Mouse (Mus musculus): Measurements from ENCODE around the gene Sftpd.

The Sftpd gene

GRCm38 (mm10) chr14:41185059-41185821 is at the start of gene Sftpd:
Gene Sftpd, minus strand, starts transcription at chr14:41185149.
- DNase-seq: no peak

- no peak for DNase-seq
Observed at GRCm38 (mm10) chr14:41198037-41198730, 13.2 kb upstream of the Sftpd start.

GRCm38 (mm10) chr14:41189496-41189895 is 4.5 kb upstream of the Sftpd start:
- DNase-seq: no peak

GRCm38 (mm10) chr14:41174802-41175201 is 10.1 kb downstream of the Sftpd start:
- no peak for DNase-seq

- DNase-seq: no peak
Observed at GRCm38 (mm10) chr14:41170514-41170913, 14.4 kb downstream of the Sftpd start.

- no peak for DNase-seq
Observed at GRCm38 (mm10) chr14:41168567-41168966, 16.4 kb downstream of the Sftpd start.

- no peak for DNase-seq
Observed at GRCm38 (mm10) chr14:41167278-41167677, 17.7 kb downstream of the Sftpd start.

- peak; percentile 28 for DNase-seq
Observed at GRCm38 (mm10) chr14:41162663-41163062, 22.3 kb downstream of the Sftpd start.

GRCm38 (mm10) chr14:41160743-41161142 is 24.2 kb downstream of the Sftpd start:
- no peak for DNase-seq

- DNase-seq: no peak
Observed at GRCm38 (mm10) chr14:41160076-41160475, 24.9 kb downstream of the Sftpd start.

- DNase-seq: no peak
Observed at GRCm38 (mm10) chr14:41151220-41151898, 33.6 kb downstream of the Sftpd start, which contains the start of gene Mbl1. Gene Mbl1, plus strand, starts transcription at chr14:41151458.

- DNase-seq: no peak
Observed at GRCm38 (mm10) chr14:41147356-41147755, 37.6 kb downstream of the Sftpd start.

- DNase-seq: no peak
Observed at GRCm38 (mm10) chr14:41146922-41147321, 38.0 kb downstream of the Sftpd start.

GRCm38 (mm10) chr14:41146035-41146434 is 38.9 kb downstream of the Sftpd start:
- no peak for DNase-seq

GRCm38 (mm10) chr14:41140686-41141085 is 44.3 kb downstream of the Sftpd start:
- DNase-seq: no peak

GRCm38 (mm10) chr14:41137006-41137405 is 47.9 kb downstream of the Sftpd start:
- DNase-seq: no peak

GRCm38 (mm10) chr14:41131540-41131939 is 53.4 kb downstream of the Sftpd start, which contains the start of gene Sftpa1:
Gene Sftpa1, plus strand, starts transcription at chr14:41131782.
- no peak for DNase-seq

- peak; percentile 29 for DNase-seq
Observed at GRCm38 (mm10) chr14:41127997-41128396, 57.0 kb downstream of the Sftpd start.

- DNase-seq: no peak
Observed at GRCm38 (mm10) chr14:41124683-41125082, 60.3 kb downstream of the Sftpd start.

All from right cerebral cortex, postnatal 14 days (tissue).